Mouse (Mus musculus): Measurements from ENCODE around the gene AU022252. TPM values are rescaled to one million over a fixed set of nuclear protein-coding genes. Genes with fewer than 3 reads are reported as not detected.

The AU022252 gene
- polyA plus RNA-seq, 1 experiment from 2014 or later = 32.0 TPM

DNA sequence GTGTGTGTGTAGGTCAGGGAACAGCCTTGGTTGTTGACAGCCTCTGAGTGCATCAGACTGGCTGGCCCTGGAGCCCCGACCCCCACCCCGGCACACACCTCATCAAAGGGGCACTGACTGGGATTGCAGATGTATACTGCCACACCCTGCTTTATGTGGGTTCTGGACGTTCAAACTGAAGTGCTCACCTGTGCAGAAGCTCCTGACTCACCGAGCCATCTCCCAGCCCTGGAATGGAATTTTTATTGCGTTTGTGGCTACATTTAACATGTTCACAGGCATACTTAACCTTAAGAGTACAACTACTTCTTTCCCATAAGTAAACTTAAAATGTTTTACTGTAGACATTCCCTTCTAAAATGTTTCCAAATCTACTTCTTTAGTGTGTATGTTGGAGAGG, 74.6 kb downstream of the AU022252 start:
- Histone ChIP-seq H3K9ac (no peak overlapping the region), H3K27ac (replicated peaks) (no peak overlapping the region), H3K4me3 (replicated peaks) (no peak overlapping the region), H3K4me2 (replicated peaks) (no peak overlapping the region), H3K4me1 (no peaks in the 10 kb centered on the region), H3K36me3 (no peaks in the 10 kb centered on the region), H3K27me3 (no peaks in the 10 kb centered on the region), H3K9me3 (replicated peaks) (no peaks in the 10 kb centered on the region)
- 71% methylated on average over 5 of the region's 5 CpGs for WGBS
- ATAC-seq (ENCODE audit: insufficient number of reproducible peaks, low FRiP score, low TSS enrichment, low read depth) = no peak; the same call in 1 of the 2 replicates

DNA sequence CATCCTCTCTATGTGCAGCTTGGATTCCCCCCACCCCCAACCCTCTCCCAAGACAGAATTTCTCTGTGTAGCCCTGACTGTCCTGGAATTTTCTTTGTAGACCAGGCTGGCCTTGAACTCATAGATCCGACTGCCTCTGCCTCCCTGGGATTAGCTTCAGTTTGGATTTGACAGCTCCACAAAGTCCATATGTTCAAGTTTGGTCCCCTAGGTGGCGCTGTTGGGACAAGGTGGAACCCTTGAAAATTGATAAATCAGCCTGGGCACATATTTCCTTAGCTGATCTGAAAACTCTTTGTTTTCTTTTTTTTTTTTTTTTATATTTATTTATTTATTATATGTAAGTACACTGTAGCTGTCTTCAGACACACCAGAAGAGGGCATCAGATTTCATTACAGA, 75.3 kb downstream of the AU022252 start:
- Histone ChIP-seq H3K4me2 (replicated peaks) (no peak overlapping the region), H3K4me3 (replicated peaks) (no peak overlapping the region), H3K4me1 (no peaks in the 10 kb centered on the region), H3K9ac (no peak overlapping the region), H3K9me3 (replicated peaks) (no peaks in the 10 kb centered on the region), H3K27me3 (no peaks in the 10 kb centered on the region), H3K27ac (replicated peaks) (no peak overlapping the region), H3K36me3 (no peaks in the 10 kb centered on the region)
- WGBS = 35% methylated on average over 2 of the region's 2 CpGs
- ATAC-seq (ENCODE audit: insufficient number of reproducible peaks, low FRiP score, low TSS enrichment, low read depth) = no peak

Other genes starting within 250 kb of the AU022252 start
- 141 and 160 TPM in 2 replicates for gene Slc2a1, start 124.0 kb downstream of the AU022252 start, polyA plus RNA-seq (2015; fragmentation: Nextera tagmentation; extraction: Ambion mirVana)
- 8.1 and 8.3 TPM in 2 replicates for gene Zfp691, start 58.5 kb downstream of the AU022252 start, polyA plus RNA-seq (2015; fragmentation: Nextera tagmentation; extraction: Ambion mirVana)
- gene Ermap, start 42.7 kb downstream of the AU022252 start, polyA plus RNA-seq (2015; fragmentation: Nextera tagmentation; extraction: Ambion mirVana) = 1.5 and 1.7 TPM in 2 replicates
- 213 and 230 TPM in 2 replicates for gene Svbp, start 37.4 kb downstream of the AU022252 start, polyA plus RNA-seq (2015; fragmentation: Nextera tagmentation; extraction: Ambion mirVana)
- 0.12 and 0.13 TPM in 2 replicates for gene Tmem269, start 14.5 kb downstream of the AU022252 start, polyA plus RNA-seq (2015; fragmentation: Nextera tagmentation; extraction: Ambion mirVana)
- 80.0 and 82.7 TPM in 2 replicates for gene P3h1, start 203 bp upstream of the AU022252 start, polyA plus RNA-seq (2015; fragmentation: Nextera tagmentation; extraction: Ambion mirVana)
- 0.05 and 0.20 TPM in 2 replicates for gene Cldn19, start 22.7 kb upstream of the AU022252 start, polyA plus RNA-seq (2015; fragmentation: Nextera tagmentation; extraction: Ambion mirVana)
- 577 and 601 TPM in 2 replicates for gene Ybx1, start 61.9 kb upstream of the AU022252 start, polyA plus RNA-seq (2015; fragmentation: Nextera tagmentation; extraction: Ambion mirVana)
- 76.8 and 84.3 TPM in 2 replicates for gene Ppih, start 87.8 kb upstream of the AU022252 start, polyA plus RNA-seq (2015; fragmentation: Nextera tagmentation; extraction: Ambion mirVana)
- 8.7 and 10.5 TPM in 2 replicates for gene Ccdc30, start 182.8 kb upstream of the AU022252 start, polyA plus RNA-seq (2015; fragmentation: Nextera tagmentation; extraction: Ambion mirVana)
- gene Ppcs, start 189.7 kb upstream of the AU022252 start, polyA plus RNA-seq (2015; fragmentation: Nextera tagmentation; extraction: Ambion mirVana) = 23.7 and 26.8 TPM in 2 replicates
- 1.8 and 2.1 TPM in 2 replicates for gene Zmynd12, start 190.1 kb upstream of the AU022252 start, polyA plus RNA-seq (2015; fragmentation: Nextera tagmentation; extraction: Ambion mirVana)